Mouse (Mus musculus) limb, embryonic 13.5 days (tissue): Measurements from ENCODE around the gene Ccnk. TPM values are rescaled to one million over a fixed set of nuclear protein-coding genes. Genes with fewer than 3 reads are reported as not detected.
A peak's percentile ranks its signal among the peaks of the same experiment; 100 is the strongest.

Experiments used
- ATAC-seq: fragments of 200-750 bp; cut with Nextera tagmentation; 2 replicates; pipeline ENCODE4 v1.8.0; 2017; ENCODE audit warnings: low read depth, moderate number of reproducible peaks, moderate TSS enrichment; ENCODE audit not compliant: low FRiP score
- H3K27ac ChIP-seq: fragments of 300-500 bp; sonication (generic); 2 replicates; pipeline ENCODE4 v1.5.1; 2015; ENCODE audit warnings: inconsistent platforms, mild to moderate bottlenecking, moderate library complexity
- H3K27me3 ChIP-seq: fragments of 300-500 bp; sonication (generic); 2 replicates; pipeline ENCODE4 v1.6.1; 2015; ENCODE audit warnings: mild to moderate bottlenecking, inconsistent platforms
- H3K36me3 ChIP-seq: fragments of 300-500 bp; sonication (generic); 2 replicates; pipeline ENCODE4 v1.6.1; 2015; ENCODE audit warnings: inconsistent platforms, mild to moderate bottlenecking, moderate library complexity
- H3K4me1 ChIP-seq: fragments of 300-500 bp; sonication (generic); 2 replicates; pipeline ENCODE4 v1.6.1; 2015; ENCODE audit warnings: inconsistent platforms
- H3K4me2 ChIP-seq: fragments of 300-500 bp; sonication (generic); replicated peaks from 2 replicates; pipeline ENCODE4 v1.6.1; 2015; ENCODE audit warnings: inconsistent platforms, mild to moderate bottlenecking, moderate library complexity
- H3K4me3 ChIP-seq: fragments of 300-500 bp; sonication (generic); 2 replicates; pipeline ENCODE4 v1.5.1; 2015; ENCODE audit warnings: moderate library complexity, mild to moderate bottlenecking, inconsistent platforms
- H3K9ac ChIP-seq: fragments of 300-500 bp; sonication (generic); 2 replicates; pipeline ENCODE4 v1.6.1; 2015; ENCODE audit warnings: mild to moderate bottlenecking, inconsistent platforms
- H3K9me3 ChIP-seq: fragments of 300-500 bp; sonication (generic); 2 replicates; pipeline ENCODE4 v1.6.1; 2016; ENCODE audit warnings: inconsistent platforms
- WGBS: fragments of 180-500 bp; shearing (Covaris S2); methylation state at CpG from one replicate; pipeline ENCODE4 v1.1.7; 2015; 5-methylcytosine and 5-hydroxymethylcytosine counted together
- polyA plus RNA-seq: library from polyadenylated mRNA; unstranded; fragments of >200 nt; fragmentation: Nextera tagmentation; extraction: Ambion mirVana; gene quantifications from 2 replicates; pipeline ENCODE4 v1.2.1, GENCODE M21; 2015

Ccnk gene
- polyA plus RNA-seq, 1 experiment from 2014 or later: 4.4 TPM

DNA sequence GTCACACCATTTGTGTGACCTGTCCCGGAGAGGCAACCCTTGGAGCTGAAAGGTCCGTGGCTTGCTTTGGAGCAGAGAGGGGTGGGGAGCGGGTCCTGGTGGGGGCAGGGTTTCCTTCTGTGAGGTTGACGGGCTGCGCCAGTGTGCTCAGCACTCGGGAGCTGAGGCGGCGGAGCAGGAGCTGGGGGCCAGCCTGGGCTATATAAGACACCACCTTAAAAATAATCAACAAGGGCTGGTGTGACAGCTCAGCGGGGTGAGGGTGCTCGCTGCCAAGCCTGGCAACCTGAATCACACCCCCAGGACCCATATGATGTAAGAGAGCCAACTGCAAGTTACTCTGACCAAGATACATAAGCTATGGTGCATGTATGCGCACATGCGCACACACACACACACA lies 50.7 kb downstream of the Ccnk start:
- H3K27ac ChIP-seq: no peak overlapping the region
- H3K4me3 ChIP-seq: no peak overlapping the region
- H3K4me2 ChIP-seq: no peak overlapping the region
- no peaks in the 10 kb centered on the region for H3K9me3 ChIP-seq
- H3K27me3 ChIP-seq: no peaks in the 10 kb centered on the region
- ATAC-seq: no peak
- WGBS: 73% methylated on average over 12 of the region's 12 CpGs
- H3K36me3 ChIP-seq: no peaks in the 10 kb centered on the region
- peaks cover 45% of the 10 kb centered on the region for H3K4me1 ChIP-seq
- H3K9ac ChIP-seq: no peak overlapping the region

DNA sequence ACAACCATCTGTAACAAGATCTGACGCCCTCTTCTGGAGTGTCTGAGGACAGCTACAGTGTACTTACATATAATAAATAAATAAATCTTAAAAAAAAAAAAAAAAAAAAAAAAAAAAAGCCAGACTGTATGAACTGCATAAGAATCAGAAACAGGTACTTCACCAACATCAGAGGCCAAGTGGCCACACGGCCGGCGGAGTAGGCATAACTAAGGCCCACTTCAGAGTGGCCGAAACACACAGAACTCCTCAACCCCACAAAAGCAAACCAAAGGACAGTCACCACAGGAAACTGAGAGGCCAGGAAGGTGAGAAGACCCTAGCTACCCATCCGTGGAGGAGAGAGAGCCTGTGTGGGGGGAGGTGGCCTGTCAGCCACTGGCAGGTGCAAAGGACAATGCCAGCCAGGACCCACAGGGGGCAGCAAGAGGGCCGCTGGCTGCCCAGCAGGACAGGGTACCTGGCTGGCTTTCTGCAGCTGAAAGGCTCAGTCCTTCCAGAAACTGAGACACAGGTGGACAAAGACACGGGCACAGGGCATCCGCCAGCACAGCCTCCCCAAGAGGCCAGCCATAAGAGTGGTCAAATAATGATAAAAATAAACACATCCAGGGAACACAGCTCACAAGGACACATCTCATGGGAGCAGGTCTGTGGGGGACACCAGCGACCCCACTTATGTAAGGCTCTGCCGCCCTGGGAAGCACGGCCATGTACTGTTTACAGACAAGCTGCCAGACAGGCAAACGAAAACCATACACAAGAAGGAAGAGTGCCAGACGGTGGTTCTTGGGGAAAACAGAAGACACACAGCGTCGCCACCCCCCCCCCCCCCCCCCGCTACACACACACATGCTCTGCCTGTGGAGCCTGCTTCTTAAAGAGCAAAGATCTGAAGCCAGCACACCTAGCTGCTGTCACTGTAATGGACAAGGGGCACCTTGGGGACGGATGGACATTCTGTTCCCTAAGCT lies 51.7 kb downstream of the Ccnk start:
- Histone ChIP-seq H3K9ac (no peak overlapping the region), H3K27me3 (no peaks in the 10 kb centered on the region), H3K4me1 (peaks cover 43% of the 10 kb centered on the region), H3K4me3 (no peak overlapping the region), H3K27ac (no peak overlapping the region), H3K36me3 (no peaks in the 10 kb centered on the region), H3K4me2 (no peak overlapping the region), H3K9me3 (no peaks in the 10 kb centered on the region)
- ATAC-seq: no peak
- 54% methylated on average over 17 of the region's 18 CpGs for WGBS

DNA sequence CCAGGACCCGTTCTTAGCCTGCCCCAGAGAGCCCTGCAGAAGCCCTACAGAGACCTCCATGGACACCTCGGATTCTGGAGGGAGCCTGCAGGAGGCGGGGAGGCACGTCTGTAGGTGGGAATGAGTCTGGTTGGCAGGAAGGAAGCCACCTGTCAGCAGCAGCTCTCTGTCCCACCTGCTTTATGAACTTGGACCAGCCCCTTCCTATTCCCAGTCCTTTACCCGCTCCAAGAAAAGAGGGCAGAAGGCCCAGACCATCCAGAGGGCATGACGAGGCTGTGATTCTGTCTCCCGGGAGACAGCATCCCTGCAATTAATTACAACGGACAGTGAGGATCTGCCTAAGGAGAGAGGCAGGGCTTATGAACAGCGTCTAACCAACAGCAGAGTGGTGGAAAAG lies 52.5 kb downstream of the Ccnk start:
- Histone ChIP-seq H3K36me3 (no peaks in the 10 kb centered on the region), H3K4me3 (no peak overlapping the region), H3K9me3 (no peaks in the 10 kb centered on the region), H3K27me3 (no peaks in the 10 kb centered on the region), H3K27ac (no peak overlapping the region), H3K4me1 (peaks cover 43% of the 10 kb centered on the region), H3K9ac (no peak overlapping the region), H3K4me2 (no peak overlapping the region)
- no peak for ATAC-seq
- WGBS: 36% methylated on average over 9 of the region's 9 CpGs

DNA sequence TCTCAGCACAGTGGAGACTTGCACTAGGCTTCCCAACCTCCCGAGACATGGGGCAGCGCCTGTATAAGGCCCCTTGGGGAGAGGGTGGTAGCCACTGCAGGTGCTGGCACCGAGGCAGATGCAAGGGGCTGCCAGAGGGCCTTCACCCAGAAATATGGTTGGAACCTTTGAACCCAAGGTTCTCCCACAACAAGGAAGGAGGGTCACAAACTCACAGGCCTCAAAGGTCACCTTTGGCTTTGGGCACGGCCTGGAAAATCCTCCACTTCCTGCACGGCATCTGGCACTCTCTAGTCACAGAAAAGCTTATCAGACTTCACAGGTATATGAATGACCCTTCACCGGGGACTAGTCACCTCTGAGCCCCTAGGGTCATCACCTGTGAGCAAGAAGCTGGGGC lies 54.4 kb downstream of the Ccnk start:
- H3K9ac ChIP-seq: no peak overlapping the region
- H3K36me3 ChIP-seq: no peaks in the 10 kb centered on the region
- H3K4me3 ChIP-seq: no peak overlapping the region
- H3K9me3 ChIP-seq: no peaks in the 10 kb centered on the region
- WGBS: 66% methylated on average over 6 of the region's 6 CpGs
- H3K4me2 ChIP-seq: no peak overlapping the region
- no peaks in the 10 kb centered on the region; the same call in 1 of the 2 replicates for H3K27me3 ChIP-seq
- peaks cover 51% of the 10 kb centered on the region for H3K4me1 ChIP-seq
- H3K27ac ChIP-seq: no peak overlapping the region
- ATAC-seq: no peak

DNA sequence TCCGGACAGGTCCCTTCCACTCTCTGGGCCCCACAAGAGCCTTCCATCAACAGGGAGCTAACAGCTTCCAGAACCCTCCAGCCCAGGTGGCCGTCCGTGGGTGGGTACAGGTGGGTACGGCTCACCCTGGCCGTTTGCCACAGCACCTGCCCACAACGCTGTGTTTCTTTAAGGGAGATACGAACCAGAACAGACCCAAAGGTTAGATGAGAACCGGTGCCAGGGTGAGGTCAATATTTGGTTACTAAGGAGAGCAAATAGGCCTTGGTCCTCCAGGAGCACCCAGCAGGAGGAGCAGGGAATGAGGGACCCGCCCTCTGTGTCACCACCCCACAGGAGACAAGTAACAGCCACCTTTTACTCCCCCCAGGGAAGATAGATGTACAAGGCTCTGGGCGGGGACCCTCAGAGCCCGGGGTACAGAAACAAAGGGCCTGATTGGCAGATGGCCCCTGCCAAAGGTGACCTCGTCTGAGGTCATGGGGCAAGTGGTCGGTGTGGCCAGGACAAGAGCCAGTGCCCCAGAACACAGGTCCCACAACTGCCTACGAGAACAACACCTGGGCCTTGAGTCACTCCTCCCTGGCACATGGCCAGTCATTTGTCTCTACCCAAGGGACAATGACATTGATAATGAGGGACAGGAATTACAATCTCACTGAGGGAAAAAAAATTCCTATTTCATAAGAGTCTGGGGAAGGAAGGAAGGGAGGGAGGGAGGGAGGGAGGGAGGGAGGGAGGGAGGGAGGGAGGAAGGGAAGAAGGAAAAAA lies 55.6 kb downstream of the Ccnk start:
- Histone ChIP-seq H3K36me3 (no peaks in the 10 kb centered on the region), H3K27me3 (peaks cover 3% of the 10 kb centered on the region; the same call in 1 of the 2 replicates), H3K4me1 (peaks cover 56% of the 10 kb centered on the region), H3K9me3 (no peaks in the 10 kb centered on the region), H3K27ac (no peak overlapping the region), H3K9ac (no peak overlapping the region), H3K4me2 (no peak overlapping the region), H3K4me3 (no peak overlapping the region)
- ATAC-seq: no peak
- WGBS: 82% methylated on average over 14 of the region's 14 CpGs

DNA sequence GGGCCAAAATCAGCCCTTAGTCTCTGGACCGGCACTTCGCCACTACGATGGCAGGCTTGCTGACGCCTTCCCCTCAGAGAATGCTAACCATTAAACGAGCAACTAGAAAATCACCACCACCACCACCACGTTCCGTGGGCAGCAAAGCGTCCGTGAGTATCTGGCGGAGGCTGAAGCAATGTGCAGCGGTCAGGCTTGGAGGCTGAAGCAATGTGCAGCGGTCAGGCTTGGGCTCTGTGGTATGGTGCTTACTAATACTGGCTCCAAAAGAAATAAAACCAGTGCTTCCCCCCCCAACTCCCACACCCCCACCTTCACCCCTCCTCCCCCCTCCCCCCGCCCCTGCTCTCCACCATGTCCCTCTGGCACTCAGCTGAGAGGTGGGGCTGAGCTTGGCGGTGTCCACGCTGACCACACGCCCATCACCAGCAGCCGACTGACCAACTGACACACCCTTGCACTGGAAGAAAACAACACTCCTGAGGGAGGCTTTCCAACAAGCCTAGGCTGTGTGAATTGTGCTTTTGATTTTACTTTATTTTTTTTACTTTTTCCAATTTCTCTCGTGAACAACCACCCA lies 56.7 kb downstream of the Ccnk start:
- peaks cover 11% of the 10 kb centered on the region for H3K27me3 ChIP-seq

DNA sequence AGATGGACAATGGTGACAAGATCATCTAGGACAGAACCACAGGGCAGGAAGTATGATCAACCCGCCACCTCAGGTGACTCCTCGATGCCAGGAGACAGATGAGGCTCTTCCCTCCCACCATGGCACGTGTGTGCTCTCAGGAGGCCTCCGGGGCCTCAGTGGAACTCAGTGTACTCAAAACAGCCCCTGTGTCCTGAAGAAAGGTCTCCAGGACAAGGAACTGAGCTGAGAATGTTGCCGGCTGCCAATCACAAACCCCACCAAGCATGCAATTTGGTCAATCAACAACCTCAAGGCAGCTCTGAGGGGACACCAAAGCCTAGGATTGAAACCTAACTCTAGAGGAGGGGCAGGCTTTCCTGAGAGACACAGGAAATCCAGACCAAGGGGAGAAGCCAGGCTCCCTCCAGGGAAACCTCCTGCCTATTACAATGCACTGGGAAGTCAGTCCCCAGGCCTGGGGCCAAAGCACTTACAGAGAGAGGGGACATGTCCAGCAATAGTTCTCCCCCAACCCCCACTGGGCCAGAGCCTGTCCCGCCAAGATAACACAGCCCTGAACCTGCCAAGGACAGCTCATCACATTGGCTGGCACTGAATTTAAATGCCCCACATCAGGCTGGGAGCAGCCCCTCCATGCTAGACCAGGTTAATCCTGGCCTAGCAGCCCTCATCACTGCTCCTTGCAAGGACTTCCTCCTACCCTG lies 58.1 kb downstream of the Ccnk start:
- ATAC-seq: no peak
- Histone ChIP-seq H3K4me2 (no peak overlapping the region), H3K36me3 (no peaks in the 10 kb centered on the region), H3K27me3 (peaks cover 24% of the 10 kb centered on the region), H3K27ac (no peak overlapping the region), H3K9me3 (no peaks in the 10 kb centered on the region), H3K9ac (peak overlapping the region; percentile 35; the same call in 1 of the 2 replicates), H3K4me3 (no peak overlapping the region), H3K4me1 (peaks cover 66% of the 10 kb centered on the region)
- whole genome bisulfite sequencing: 77% methylated on average over 6 of the region's 6 CpGs

More for the DNA sequence above, 56.7 kb downstream of the Ccnk start:
- Histone ChIP-seq H3K36me3 (no peaks in the 10 kb centered on the region), H3K4me1 (peaks cover 62% of the 10 kb centered on the region), H3K9me3 (no peaks in the 10 kb centered on the region), H3K4me2 (no peak overlapping the region), H3K4me3 (no peak overlapping the region), H3K9ac (no peak overlapping the region), H3K27ac (no peak overlapping the region)
- WGBS: 81% methylated on average over 18 of the region's 18 CpGs
- ATAC-seq: no peak

DNA sequence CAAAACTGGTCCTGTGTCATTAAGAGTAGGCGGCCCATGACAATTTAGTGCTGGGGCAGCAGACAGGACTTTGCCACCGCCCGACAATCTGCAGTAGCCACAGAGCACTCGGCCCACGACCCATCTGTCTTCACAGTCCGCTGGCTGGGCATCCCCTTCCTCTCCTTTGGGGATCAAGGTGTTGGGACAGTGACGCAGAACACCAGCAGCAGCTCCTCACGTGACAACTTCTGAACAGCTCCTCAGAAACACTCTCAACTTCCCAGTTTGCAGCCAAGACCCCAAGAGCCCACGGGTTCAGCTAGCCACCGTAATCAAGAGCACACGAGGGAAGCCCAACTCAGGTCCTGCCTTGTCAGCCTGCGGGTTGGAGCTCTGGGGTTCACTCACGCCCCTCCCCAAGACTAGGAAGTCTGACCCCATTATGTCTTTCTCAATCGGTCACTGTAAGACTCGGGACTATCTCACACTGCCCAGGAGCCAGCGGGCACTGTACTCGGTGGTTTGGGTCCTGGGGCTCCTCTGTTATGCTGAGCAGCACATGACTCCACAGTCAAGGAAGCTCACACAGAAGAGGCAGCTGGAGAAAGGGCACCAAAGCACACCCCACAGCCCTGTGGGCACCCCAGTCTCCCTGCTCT lies 59.1 kb downstream of the Ccnk start:
- H3K4me3 ChIP-seq: no peak overlapping the region
- H3K27me3 ChIP-seq: peaks cover 24% of the 10 kb centered on the region
- H3K9ac ChIP-seq: no peak overlapping the region
- H3K4me2 ChIP-seq: no peak overlapping the region
- H3K4me1 ChIP-seq: peaks cover 66% of the 10 kb centered on the region
- 73% methylated on average over 17 of the region's 17 CpGs for WGBS
- H3K9me3 ChIP-seq: no peaks in the 10 kb centered on the region
- H3K36me3 ChIP-seq: no peaks in the 10 kb centered on the region
- ATAC-seq: no peak
- no peak overlapping the region for H3K27ac ChIP-seq

DNA sequence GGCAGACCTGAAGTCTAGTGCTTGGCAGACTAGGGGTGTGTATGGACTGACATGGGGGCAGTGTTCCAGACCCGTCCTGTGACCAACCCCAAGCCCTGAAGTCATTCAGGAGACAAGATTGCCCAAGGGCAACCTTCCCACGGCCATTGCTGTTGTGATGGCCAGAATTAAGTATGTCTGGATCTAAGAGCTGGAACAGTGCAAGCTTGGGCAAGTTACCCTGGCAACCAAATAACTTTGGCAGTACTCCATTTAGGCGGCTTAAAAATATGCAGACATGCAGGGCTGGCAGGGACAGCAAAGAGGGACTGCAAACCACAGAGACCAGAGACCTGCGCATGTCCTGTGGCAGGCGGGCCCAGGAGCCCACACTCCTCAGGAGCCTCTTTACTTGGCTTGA lies 60.1 kb downstream of the Ccnk start:
- H3K4me2 ChIP-seq: 0 out of 2 replicates have a peak overlapping the region, but pooled peaks have one; percentile 9
- peaks cover 72% of the 10 kb centered on the region for H3K4me1 ChIP-seq
- no peak overlapping the region for H3K27ac ChIP-seq
- no peak; the same call in 1 of the 2 replicates for ATAC-seq
- H3K9ac ChIP-seq: no peak overlapping the region
- H3K27me3 ChIP-seq: peaks cover 24% of the 10 kb centered on the region
- H3K9me3 ChIP-seq: no peaks in the 10 kb centered on the region
- no peak overlapping the region for H3K4me3 ChIP-seq
- H3K36me3 ChIP-seq: no peaks in the 10 kb centered on the region
- 61% methylated on average over 5 of the region's 5 CpGs for WGBS

DNA sequence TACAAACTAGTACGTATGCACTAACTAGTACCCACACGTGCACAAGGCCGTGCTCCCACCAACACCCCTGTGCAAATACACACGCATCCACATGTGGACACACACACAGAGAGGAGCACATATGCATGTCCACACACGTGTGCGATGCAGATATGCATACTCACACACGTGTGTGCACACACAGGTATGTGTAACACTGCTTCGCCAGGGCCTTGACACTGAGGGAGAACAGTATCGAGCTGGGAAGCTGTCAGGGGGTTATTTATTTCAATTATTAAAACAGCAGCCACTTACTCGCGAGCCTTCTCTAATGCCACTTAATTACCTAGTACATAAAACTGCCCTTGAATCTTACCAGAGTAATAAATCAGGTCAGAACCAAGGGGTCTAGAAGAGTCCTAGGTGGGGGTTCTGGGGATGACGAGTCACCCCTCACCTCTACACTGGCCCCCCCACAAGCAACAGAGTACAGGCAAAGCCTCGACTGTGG lies 61.1 kb downstream of the Ccnk start:
- ATAC-seq: no peak
- H3K27me3 ChIP-seq: peaks cover 24% of the 10 kb centered on the region
- no peak overlapping the region for H3K4me3 ChIP-seq
- H3K27ac ChIP-seq: no peak overlapping the region
- WGBS: 55% methylated on average over 13 of the region's 13 CpGs
- H3K9me3 ChIP-seq: no peaks in the 10 kb centered on the region
- peaks cover 76% of the 10 kb centered on the region for H3K4me1 ChIP-seq
- H3K36me3 ChIP-seq: no peaks in the 10 kb centered on the region
- H3K4me2 ChIP-seq: peak overlapping the region; percentile 1; the same call in 1 of the 2 replicates
- no peak overlapping the region for H3K9ac ChIP-seq

DNA sequence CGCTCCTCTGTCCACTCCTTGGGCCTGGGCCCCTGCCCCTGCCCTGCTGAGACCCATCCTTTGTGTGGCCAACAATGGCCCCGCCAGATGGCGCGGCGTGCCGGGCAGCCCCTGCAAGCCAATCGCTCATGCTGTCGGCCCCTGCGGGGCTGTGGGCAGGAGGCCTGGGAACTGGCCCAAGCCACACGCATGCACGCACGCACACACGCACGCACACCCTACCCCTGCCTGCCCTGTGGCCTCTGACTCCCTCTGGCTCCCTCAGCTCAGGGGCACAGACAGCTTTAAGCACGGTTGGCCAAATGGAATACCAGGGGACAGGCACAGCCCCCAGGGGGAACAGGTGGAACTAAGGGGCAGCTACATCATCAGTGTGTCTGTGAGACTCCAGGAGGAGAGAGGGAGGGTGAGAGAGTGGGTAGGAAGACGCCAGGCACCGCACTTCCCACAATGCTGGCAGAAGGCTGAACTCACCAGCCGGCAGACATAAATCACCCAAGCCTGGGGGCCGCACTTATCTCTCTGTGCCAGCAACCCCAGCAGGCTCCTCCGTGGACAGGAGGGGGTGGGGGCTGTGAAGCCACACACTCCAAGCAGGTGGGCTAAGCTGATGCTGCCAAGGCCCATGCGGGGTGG lies 61.7 kb downstream of the Ccnk start:
- H3K4me1 ChIP-seq: peaks cover 76% of the 10 kb centered on the region
- 0 out of 2 replicates have a peak overlapping the region, but pooled peaks have one; percentile 10 for H3K9ac ChIP-seq
- no peak overlapping the region for H3K27ac ChIP-seq
- H3K36me3 ChIP-seq: no peaks in the 10 kb centered on the region
- no peaks in the 10 kb centered on the region for H3K9me3 ChIP-seq
- ATAC-seq: no peak
- peaks cover 24% of the 10 kb centered on the region for H3K27me3 ChIP-seq
- H3K4me2 ChIP-seq: peak overlapping the region; percentile 1
- WGBS: 12% methylated on average over 21 of the region's 21 CpGs
- no peak overlapping the region for H3K4me3 ChIP-seq
